Mouse (Mus musculus) T-helper 2 cell (primary cell): ENCODE measurements around the gene Tbc1d1.
"Not testable (repeated sequence)": the region's sequence is repeated elsewhere in the genome, so short reads cannot be mapped to it uniquely, and the experiment has no call there.

Experiments
- in situ Hi-C: fragments of 300-600 bp; cut with MboI, MseI; formaldehyde crosslinking; loops from one replicate; pipeline ENCODE4 v1.15.1; 2025; ENCODE audit warnings: high pct_unique_total_duplicates

The Tbc1d1 gene

GRCm38 (mm10) chr5:64299508-64300324, 143.6 kb downstream of the Tbc1d1 start:
- in situ Hi-C loops, result loop anchor here (5.0 kb wide), 1 partner anchor 513 kb away; no protein-coding TSS in a partner anchor

GRCm38 (mm10) chr5:64301246-64301645, 145.1 kb downstream of the Tbc1d1 start:
- in situ Hi-C loops, result no loop called here

- in situ Hi-C loops, result no loop called here
These were observed 151.2 kb downstream of the Tbc1d1 start for GRCm38 (mm10) chr5:64307289-64307688.

GRCm38 (mm10) chr5:64312295-64312694, 156.2 kb downstream of the Tbc1d1 start:
- in situ Hi-C loops, result no loop called here

- in situ Hi-C loops, result no loop called here
These were observed 157.4 kb downstream of the Tbc1d1 start for GRCm38 (mm10) chr5:64313481-64313880.

- in situ Hi-C loops, result no loop called here
These were observed 158.4 kb downstream of the Tbc1d1 start for GRCm38 (mm10) chr5:64314288-64315052.

- in situ Hi-C loops, result no loop called here
These were observed 159.0 kb downstream of the Tbc1d1 start for GRCm38 (mm10) chr5:64315088-64315487.

- in situ Hi-C loops, result no loop called here
These were observed 167.2 kb downstream of the Tbc1d1 start for GRCm38 (mm10) chr5:64323286-64323685.

GRCm38 (mm10) chr5:64324353-64324752, 168.2 kb downstream of the Tbc1d1 start:
- in situ Hi-C loops, result no loop called here

GRCm38 (mm10) chr5:64324920-64325319, 168.8 kb downstream of the Tbc1d1 start:
- in situ Hi-C loops, result loop anchor here (5.0 kb wide), 1 partner anchor 42 kb away; no protein-coding TSS in a partner anchor

- in situ Hi-C loops, result loop anchor here (5.0 kb wide), 1 partner anchor 41 kb away; no protein-coding TSS in a partner anchor
These were observed 169.7 kb downstream of the Tbc1d1 start for GRCm38 (mm10) chr5:64325741-64326355.

- in situ Hi-C loops, result loop anchor here (5.0 kb wide), 1 partner anchor 41 kb away; no protein-coding TSS in a partner anchor
These were observed 170.5 kb downstream of the Tbc1d1 start for GRCm38 (mm10) chr5:64326427-64327181.

GRCm38 (mm10) chr5:64327212-64327902, 171.3 kb downstream of the Tbc1d1 start:
- in situ Hi-C loops, result loop anchor here (5.0 kb wide), 1 partner anchor 40 kb away; no protein-coding TSS in a partner anchor

- in situ Hi-C loops, result no loop called here
These were observed 180.8 kb downstream of the Tbc1d1 start for GRCm38 (mm10) chr5:64336767-64337408.

- in situ Hi-C loops, result not testable (repeated sequence)
These were observed 182.7 kb downstream of the Tbc1d1 start for GRCm38 (mm10) chr5:64338795-64339194.

GRCm38 (mm10) chr5:64340366-64340765, 184.3 kb downstream of the Tbc1d1 start:
- in situ Hi-C loops, result no loop called here

GRCm38 (mm10) chr5:64341671-64342070, 185.6 kb downstream of the Tbc1d1 start:
- in situ Hi-C loops, result no loop called here

- in situ Hi-C loops, result no loop called here
These were observed 186.0 kb downstream of the Tbc1d1 start for GRCm38 (mm10) chr5:64342138-64342537.

- in situ Hi-C loops, result no loop called here
These were observed 188.0 kb downstream of the Tbc1d1 start for GRCm38 (mm10) chr5:64343972-64344700.
